Mouse (Mus musculus) NIH3T3 (cell line): ENCODE measurements at regions not wholly inside any gene's neighbourhood (a gene's known extent, or its start where the extent isn't known, plus 50 kb on each side); places are given as distances from the start of the nearest gene placed in this dataset.

Experiments
- DNase-seq: peaks from one replicate; pipeline ENCODE4 v3.0.0-alpha.2; 2012; ENCODE audit warnings: low read depth

- DNase-seq, result no peak
Measured at GRCm38 (mm10) chr5:125843259-125843658, 311.7 kb downstream of the Tmem132b start.

GRCm38 (mm10) chr5:125849722-125850121, 318.1 kb downstream of the Tmem132b start:
- DNase-seq, result no peak

GRCm38 (mm10) chr5:125876296-125876695, 344.7 kb downstream of the Tmem132b start:
- no peak for DNase-seq

GRCm38 (mm10) chr5:125888840-125889239, 357.3 kb downstream of the Tmem132b start:
- no peak for DNase-seq

- no peak for DNase-seq
Measured at GRCm38 (mm10) chr5:125893864-125894263, 362.3 kb downstream of the Tmem132b start.

GRCm38 (mm10) chr5:125902038-125902437, 370.5 kb downstream of the Tmem132b start:
- no peak for DNase-seq

GRCm38 (mm10) chr5:125904426-125904825, 372.9 kb downstream of the Tmem132b start:
- DNase-seq, result no peak

GRCm38 (mm10) chr5:125907332-125907731, 375.8 kb downstream of the Tmem132b start:
- no peak for DNase-seq

GRCm38 (mm10) chr5:125907909-125908308, 376.3 kb downstream of the Tmem132b start:
- no peak for DNase-seq

- no peak for DNase-seq
Measured at GRCm38 (mm10) chr5:125915857-125916256, 384.3 kb downstream of the Tmem132b start.

- DNase-seq, result no peak
Measured at GRCm38 (mm10) chr5:125920965-125921364, 389.4 kb downstream of the Tmem132b start.

- DNase-seq, result no peak
Measured at GRCm38 (mm10) chr5:125925856-125926497, 394.4 kb downstream of the Tmem132b start.

- DNase-seq, result no peak
Measured at GRCm38 (mm10) chr5:125931502-125931901, 399.9 kb downstream of the Tmem132b start.

GRCm38 (mm10) chr5:125939416-125939815, 407.8 kb downstream of the Tmem132b start:
- DNase-seq, result no peak

- no peak for DNase-seq
Measured at GRCm38 (mm10) chr5:125946729-125947128, 415.2 kb downstream of the Tmem132b start.

GRCm38 (mm10) chr5:125951641-125952040, 420.1 kb downstream of the Tmem132b start:
- DNase-seq, result no peak

GRCm38 (mm10) chr5:125964039-125964438, 432.5 kb downstream of the Tmem132b start:
- DNase-seq, result peak; percentile 32

GRCm38 (mm10) chr5:125968151-125968550, 436.6 kb downstream of the Tmem132b start:
- DNase-seq, result no peak

GRCm38 (mm10) chr5:125974035-125974434, 442.5 kb downstream of the Tmem132b start:
- no peak for DNase-seq

- no peak for DNase-seq
Measured at GRCm38 (mm10) chr5:125979801-125980200, 448.2 kb downstream of the Tmem132b start.

- DNase-seq, result no peak
Measured at GRCm38 (mm10) chr5:125985356-125985755, 453.8 kb downstream of the Tmem132b start.

GRCm38 (mm10) chr5:125997173-125997572, 465.6 kb downstream of the Tmem132b start:
- DNase-seq, result no peak

GRCm38 (mm10) chr5:126007871-126008270, 476.3 kb downstream of the Tmem132b start:
- DNase-seq, result no peak

GRCm38 (mm10) chr5:126008321-126008720, 476.7 kb downstream of the Tmem132b start:
- no peak for DNase-seq
